8 mouse cellular contexts compared by ENCODE assay signal in genomic region chr17:13668052-13669015, GRCm38 (mm10).
A peak's percentile ranks its signal among the peaks of the same experiment; 100 is the strongest.
DNase-seq lines count a peak whose midpoint lies in the region; ATAC-seq lines count a peak whose summit lies in the region.

No protein-coding gene starts in this region.

- peak overlapping the region; percentile 54 for H3K4me2 ChIP-seq in heart, embryonic 14.5 days (ENCODE audit: low read length)

- no peak for ATAC-seq in heart, embryonic 14.5 days (ENCODE audit: insufficient number of reproducible peaks, insufficient read depth, low FRiP score, low read depth)

- no peaks in the 10 kb centered on the region for H3K27me3 ChIP-seq in heart, embryonic 14.5 days (ENCODE audit: control insufficient read depth, insufficient read depth, low read length)

- H3K9ac ChIP-seq in heart, embryonic 14.5 days (ENCODE audit: low read length): peak overlapping the region; percentile 19

- 17% methylated on average over 16 of the region's 16 CpGs for WGBS in heart, embryonic 14.5 days

- H3K9me3 ChIP-seq in heart, embryonic 14.5 days (ENCODE audit: control insufficient read depth, low read length): 0 out of 2 replicates have a peak, but pooled peaks cover 2% of the 10 kb centered on the region

- peak overlapping the region; percentile 7 to 14; a peak in 2 of 4 replicates for H3K4me3 ChIP-seq in heart, embryonic 14.5 days (ENCODE audit: control insufficient read depth in 1 of 2, insufficient read depth in 1 of 2, low read depth in 1 of 2, low read length in 2 of 2)

- peak; percentile 47 for DNase-seq in kidney, adult 9 months
- no peak for DNase-seq in kidney, adult 8-10 months
- peak; percentile 64 for DNase-seq in WW6 (ENCODE audit: low read depth, low spot score)
- peak; percentile 48 to 59 for DNase-seq in left cerebral cortex, adult 9 months (ENCODE audit: low spot score in 2 of 2)
- peak; percentile 86 for DNase-seq in retina, postnatal 1 day
- DNase-seq in urinary bladder, adult 2 months (ENCODE audit: low spot score): no peak
- DNase-seq in cerebellum, adult 11 months: no peak

- no peaks in the 10 kb centered on the region for H3K36me3 ChIP-seq in heart, embryonic 14.5 days (ENCODE audit: control insufficient read depth, insufficient read depth, low read length)

- H3K27ac ChIP-seq in heart, embryonic 14.5 days (replicated peaks in 1 of 2; ENCODE audit: control insufficient read depth in 1 of 2, insufficient read depth in 1 of 2, low read depth in 2 of 2, low read length in 2 of 2): peak overlapping the region; percentile 0 to 42; a peak in 1 of 4 replicates

- H3K4me1 ChIP-seq in heart, embryonic 14.5 days (ENCODE audit: control insufficient read depth in 2 of 2, insufficient read depth in 2 of 2, low read length in 2 of 2): peaks cover 20 to 22% of the 10 kb centered on the region in 2 experiments

Comparison
In these comparisons a context has a peak if more than half of its experiments do, and no peak if none do; other contexts are left out.
1. DNase-seq: peak in kidney, adult 9 months (single experiment), WW6 (single experiment), left cerebral cortex, adult 9 months (2 of 2) and retina, postnatal 1 day (single experiment); none in kidney, adult 8-10 months (0 of 2), urinary bladder, adult 2 months (single experiment) and cerebellum, adult 11 months (single experiment).